Mouse (Mus musculus) MEL (cell line): ENCODE data around the gene Pecam1.

Source experiments
- BHLHE40 ChIP-seq: IDR thresholded peaks from 2 replicates; pipeline ENCODE4 v1.6.1; 2012; ENCODE audit warnings: low read depth, mild to moderate bottlenecking, inconsistent platforms, low read length, improper control_type of control experiment, borderline replicate concordance
- CTCF ChIP-seq, 3 experiments: IDR thresholded peaks in 2 of 3; conservative IDR thresholded peaks in 1 of 3; 2 replicates each; pipeline ENCODE4 v1.5.1; 2011 to 2012; ENCODE audit warnings: low read length in 3 of 3, low read depth in 2 of 3, mild to moderate bottlenecking in 2 of 3, improper control_type of control experiment in 1 of 3, inconsistent platforms in 1 of 3, mixed read lengths in 1 of 3, moderate library complexity in 1 of 3; ENCODE audit not compliant: control insufficient read depth in 1 of 3, insufficient read depth in 1 of 3, poor library complexity in 1 of 3, severe bottlenecking in 1 of 3
- GABPA ChIP-seq: IDR thresholded peaks from 2 replicates; pipeline ENCODE4 v1.6.1; 2012; ENCODE audit warnings: low read depth, mild to moderate bottlenecking, inconsistent platforms, low read length, improper control_type of control experiment, moderate library complexity
- JUND ChIP-seq: IDR thresholded peaks from 2 replicates; pipeline ENCODE4 v1.6.1; 2011; ENCODE audit warnings: low read depth, mild to moderate bottlenecking, improper control_type of control experiment, low read length
- MEF2A ChIP-seq: IDR thresholded peaks from 2 replicates; pipeline ENCODE4 v1.6.1; 2014; ENCODE audit warnings: low read depth, mild to moderate bottlenecking, inconsistent platforms, low read length, improper control_type of control experiment; ENCODE audit not compliant: poor library complexity, insufficient replicate concordance, severe bottlenecking; ENCODE audit errors: extremely low read depth
- POLR2A ChIP-seq, 2 experiments: IDR thresholded peaks; 2 replicates each; pipeline ENCODE4 v1.6.1; 2011 to 2012; ENCODE audit warnings: low read length in 2 of 2, mild to moderate bottlenecking in 2 of 2, control low read depth in 1 of 2, improper control_type of control experiment in 1 of 2, low read depth in 1 of 2, moderate library complexity in 1 of 2; ENCODE audit not compliant: control insufficient read depth in 1 of 2, insufficient read depth in 1 of 2, poor library complexity in 1 of 2
- TCF12 ChIP-seq: IDR thresholded peaks from 2 replicates; pipeline ENCODE4 v1.6.1; 2014; ENCODE audit warnings: low read depth, mild to moderate bottlenecking, inconsistent platforms, low read length, improper control_type of control experiment, moderate library complexity
- USF1 ChIP-seq: IDR thresholded peaks from 2 replicates; pipeline ENCODE4 v1.6.1; 2014; ENCODE audit warnings: low read depth, mild to moderate bottlenecking, inconsistent platforms, low read length, improper control_type of control experiment, moderate library complexity
- ZKSCAN1 ChIP-seq: IDR thresholded peaks from 2 replicates; pipeline ENCODE4 v1.6.1; 2012; ENCODE audit warnings: low read depth, mild to moderate bottlenecking, inconsistent platforms, low read length, improper control_type of control experiment, moderate library complexity
- ZMIZ1 ChIP-seq: IDR thresholded peaks from 2 replicates; pipeline ENCODE4 v1.6.1; 2012; ENCODE audit warnings: low read depth, mild to moderate bottlenecking, inconsistent platforms, low read length, improper control_type of control experiment, moderate library complexity

DNA sequence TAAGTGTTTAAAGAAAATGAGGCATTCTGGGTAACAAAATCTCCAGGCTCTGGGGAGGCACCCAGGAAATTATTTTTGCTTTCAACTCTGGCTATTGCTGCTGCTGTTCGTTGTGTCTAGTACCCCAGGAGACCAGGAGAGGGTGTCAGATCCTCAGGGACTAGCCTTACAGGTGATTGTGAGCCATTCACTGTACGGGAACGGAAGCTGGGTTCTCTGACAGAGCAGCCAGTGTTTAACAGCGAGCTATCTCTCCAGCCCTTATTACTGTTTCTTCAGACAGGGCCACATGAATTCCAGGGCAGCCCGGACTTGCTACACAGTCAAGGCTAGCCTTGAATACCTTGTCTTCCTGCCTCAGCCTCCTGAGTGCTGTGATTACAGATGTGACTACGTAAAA is 70.6 kb downstream of the Pecam1 start:
- TF ChIP-seq POLR2A (IDR thresholded peaks at IDR 0.05; ENCODE audit: control insufficient read depth in 1 of 2, insufficient read depth in 1 of 2, low read depth in 1 of 2, low read length in 2 of 2, poor library complexity in 1 of 2) (no peak), ZKSCAN1 (no peak), USF1 (no peak), TCF12 (no peak), CTCF (IDR thresholded peaks at IDR 0.05 in 2 of 3, conservative IDR thresholded peaks at IDR 0.05 in 1 of 3; ENCODE audit: control insufficient read depth in 1 of 3, insufficient read depth in 1 of 3, low read depth in 2 of 3, low read length in 3 of 3, poor library complexity in 1 of 3, severe bottlenecking in 1 of 3) (peak; percentile 7 to 51 (median 34); a peak in 4 of 6 replicates), ZMIZ1 (no peak), GABPA (no peak), JUND (no peak), MEF2A (no peak), BHLHE40 (no peak)
